Comparison of ENCODE assay signal across 27 mouse cellular contexts in genomic region chr14:75031999-75032575, GRCm38 (mm10). TPM values are rescaled to one million over a fixed set of nuclear protein-coding genes. Genes with fewer than 3 reads are reported as not detected.
DNase-seq lines count a peak whose midpoint lies in the region; ATAC-seq and TF ChIP-seq lines count a peak whose summit lies in the region.
"Had no signal": no experiment of that assay in that cellular context is flagged by ENCODE, and none has a peak within 500 bp of the region (broad histone marks: within the 10 kb centered on the region; RNA-seq: fewer than 3 reads in every experiment).

No protein-coding gene starts in this region.

- no peaks in the 10 kb centered on the region for H3K36me3 ChIP-seq in heart, embryonic 12.5 days
- no peaks in the 10 kb centered on the region for H3K36me3 ChIP-seq in midbrain, postnatal 0 days (ENCODE audit: insufficient read depth, low read length)
- H3K36me3 ChIP-seq: embryonic facial prominence, embryonic 13.5 days; forebrain, embryonic 12.5 days; G1E; limb, embryonic 10.5 days; midbrain, embryonic 15.5 days had no signal

- WGBS in heart, embryonic 12.5 days = 67% methylated on average over 9 of the region's 9 CpGs
- WGBS in midbrain, postnatal 0 days = 80% methylated on average over 9 of the region's 9 CpGs

- no peak for TF ChIP-seq CTCF in midbrain, postnatal 0 days (IDR thresholded peaks at IDR 0.05)

- ATAC-seq in heart, embryonic 12.5 days (ENCODE audit: insufficient number of reproducible peaks, low FRiP score) = no peak
- peak; percentile 62 for ATAC-seq in common myeloid progenitor, adult 5-6 weeks (replicated peaks; ENCODE audit: low read depth, poor library complexity, severe bottlenecking)
- no peak for ATAC-seq in midbrain, postnatal 0 days (ENCODE audit: low FRiP score)
- ATAC-seq: liver, postnatal 0 days; midbrain, embryonic 15.5 days; Patski had no signal

- H3K9me3 ChIP-seq in heart, embryonic 12.5 days (replicated peaks) = peaks cover 4% of the 10 kb centered on the region
- no peaks in the 10 kb centered on the region for H3K9me3 ChIP-seq in midbrain, postnatal 0 days (ENCODE audit: low read length)
- H3K9me3 ChIP-seq: embryonic facial prominence, embryonic 13.5 days; forebrain, embryonic 12.5 days; G1E; limb, embryonic 10.5 days; midbrain, embryonic 15.5 days had no signal

- H3K27ac ChIP-seq in heart, embryonic 12.5 days (ENCODE audit: poor library complexity, severe bottlenecking) = no peak overlapping the region
- no peak overlapping the region for H3K27ac ChIP-seq in midbrain, postnatal 0 days (ENCODE audit: low read depth, low read length)
- H3K27ac ChIP-seq: embryonic facial prominence, embryonic 13.5 days; forebrain, embryonic 12.5 days; hindbrain, embryonic 14.5 days; limb, embryonic 10.5 days; midbrain, embryonic 15.5 days had no signal

- no peak overlapping the region for H3K9ac ChIP-seq in heart, embryonic 12.5 days
- H3K9ac ChIP-seq in midbrain, postnatal 0 days (replicated peaks; ENCODE audit: low read length, poor library complexity, severe bottlenecking) = no peak overlapping the region
- H3K9ac ChIP-seq: embryonic facial prominence, embryonic 13.5 days; forebrain, embryonic 12.5 days; hindbrain, embryonic 14.5 days; liver, postnatal 0 days; midbrain, embryonic 15.5 days had no signal

- DNase-seq in heart, adult 11 months = peak; percentile 90
- peak; percentile 46 for DNase-seq in 416B (ENCODE audit: low read depth)
- peak; percentile 56 to 60 for DNase-seq in monocyte, adult 2 months (ENCODE audit: low read depth in 1 of 2, low spot score in 2 of 2)
- DNase-seq in ovary, postnatal 10 days (ENCODE audit: low spot score) = no peak
- no peak for DNase-seq in midbrain, postnatal 0 days (ENCODE audit: low spot score)
- DNase-seq in kidney, postnatal 36 days = no peak
- DNase-seq: adrenal gland, adult 2 months; cerebellum, adult 2 months; cerebellum, postnatal 25 days; embryo, embryonic 11 days; gastrocnemius, postnatal 36 days; heart, postnatal 4 days; kidney, adult 8-10 months; kidney, postnatal 14 days; liver; liver, postnatal 0 days; lung, postnatal 10 days had no signal

- no peak overlapping the region for H3K4me3 ChIP-seq in heart, embryonic 12.5 days
- H3K4me3 ChIP-seq in midbrain, postnatal 0 days (ENCODE audit: low read depth, low read length) = no peak overlapping the region
- H3K4me3 ChIP-seq: embryonic facial prominence, embryonic 13.5 days; erythroblast, embryonic 14.5 days; forebrain, embryonic 12.5 days; limb, embryonic 10.5 days; midbrain, embryonic 15.5 days had no signal

- no peaks in the 10 kb centered on the region for H3K4me1 ChIP-seq in heart, embryonic 12.5 days (replicated peaks)
- no peaks in the 10 kb centered on the region for H3K4me1 ChIP-seq in midbrain, postnatal 0 days (ENCODE audit: insufficient read depth, low read length)
- H3K4me1 ChIP-seq: embryonic facial prominence, embryonic 13.5 days; forebrain, embryonic 12.5 days; limb, embryonic 10.5 days; midbrain, embryonic 15.5 days had no signal

- H3K4me2 ChIP-seq in heart, embryonic 12.5 days = no peak overlapping the region
- H3K4me2 ChIP-seq in midbrain, postnatal 0 days (ENCODE audit: low read depth, low read length, poor library complexity, severe bottlenecking) = no peak overlapping the region
- H3K4me2 ChIP-seq: embryonic facial prominence, embryonic 13.5 days; forebrain, embryonic 12.5 days; hindbrain, embryonic 14.5 days; midbrain, embryonic 15.5 days had no signal

- no peaks in the 10 kb centered on the region for H3K27me3 ChIP-seq in heart, embryonic 12.5 days (replicated peaks)
- no peaks in the 10 kb centered on the region for H3K27me3 ChIP-seq in midbrain, postnatal 0 days (ENCODE audit: insufficient read depth, low read length)
- H3K27me3 ChIP-seq: embryonic facial prominence, embryonic 13.5 days; forebrain, embryonic 12.5 days; midbrain, embryonic 15.5 days; Patski had no signal

RNA-seq across cellular contexts. Expression of gene Rubcnl, which starts 16.3 kb away (rescaled TPM):
- polyA plus RNA-seq in heart, embryonic 12.5 days (2016; fragmentation: Nextera tagmentation; extraction: Ambion mirVana) = 1.5 TPM in 2 replicates
- 3.8 and 4.0 TPM in 2 replicates for total RNA-seq in common myeloid progenitor, adult 5-6 weeks (2017)
- 0.11 and 0.57 TPM in 2 replicates for total RNA-seq in midbrain, postnatal 0 days (2014; rRNA removed)
- polyA plus RNA-seq in midbrain, postnatal 0 days (2015; fragmentation: Nextera tagmentation; extraction: Ambion mirVana) = 0.06 and 0.15 TPM in 2 replicates
- polyA plus RNA-seq: G1E had no signal

Comparison
In these comparisons a context has a peak if more than half of its experiments do, and no peak if none do; other contexts are left out.
1. DNase-seq: peak in heart, adult 11 months (single experiment), 416B (single experiment) and monocyte, adult 2 months (2 of 2); none in ovary, postnatal 10 days (single experiment), midbrain, postnatal 0 days (single experiment) and kidney, postnatal 36 days (0 of 2).